Mouse (Mus musculus) E14TG2a.4 (cell line): ENCODE measurements at regions not wholly inside any gene's neighbourhood (a gene's known extent, or its start where the extent isn't known, plus 50 kb on each side); places are given as distances from the start of the nearest gene placed in this dataset.

Experiments
- H3K27me3 ChIP-seq: 2 replicates; pipeline ENCODE4 v1.6.1; 2014; ENCODE audit warnings: low read length, control low read depth; ENCODE audit not compliant: insufficient read depth
- H3K36me3 ChIP-seq: 2 replicates; pipeline ENCODE4 v1.6.1; 2014; ENCODE audit warnings: low read length, control low read depth; ENCODE audit not compliant: insufficient read depth
- H3K4me1 ChIP-seq: replicated peaks from 2 replicates; pipeline ENCODE4 v1.6.1; 2014; ENCODE audit warnings: low read depth, low read length, control low read depth
- H3K4me3 ChIP-seq: replicated peaks from 2 replicates; pipeline ENCODE4 v1.5.1; 2014; ENCODE audit warnings: mild to moderate bottlenecking, low read length
- H3K9me3 ChIP-seq: 2 replicates; pipeline ENCODE4 v1.6.1; 2014; ENCODE audit warnings: low read length, control low read depth
- CTCF ChIP-seq: conservative IDR thresholded peaks from 2 replicates; pipeline ENCODE4 v1.5.1; 2014; ENCODE audit warnings: low read length
- NANOG ChIP-seq: IDR thresholded peaks from 2 replicates; pipeline ENCODE4 v1.6.1; 2014; ENCODE audit warnings: borderline replicate concordance, low read length, mixed read lengths
- POU5F1 ChIP-seq: IDR thresholded peaks from 2 replicates; pipeline ENCODE4 v1.6.1; 2014; ENCODE audit warnings: low read length, borderline replicate concordance

GRCm38 (mm10) chr6:101463812-101464320 is 86.2 kb upstream of the Pdzrn3 start:
- Histone ChIP-seq H3K9me3 (no peaks in the 10 kb centered on the region), H3K4me3 (no peak overlapping the region), H3K4me1 (no peaks in the 10 kb centered on the region), H3K36me3 (no peaks in the 10 kb centered on the region), H3K27me3 (no peaks in the 10 kb centered on the region)
- TF ChIP-seq NANOG (no peak), POU5F1 (no peak), CTCF (no peak)

DNA sequence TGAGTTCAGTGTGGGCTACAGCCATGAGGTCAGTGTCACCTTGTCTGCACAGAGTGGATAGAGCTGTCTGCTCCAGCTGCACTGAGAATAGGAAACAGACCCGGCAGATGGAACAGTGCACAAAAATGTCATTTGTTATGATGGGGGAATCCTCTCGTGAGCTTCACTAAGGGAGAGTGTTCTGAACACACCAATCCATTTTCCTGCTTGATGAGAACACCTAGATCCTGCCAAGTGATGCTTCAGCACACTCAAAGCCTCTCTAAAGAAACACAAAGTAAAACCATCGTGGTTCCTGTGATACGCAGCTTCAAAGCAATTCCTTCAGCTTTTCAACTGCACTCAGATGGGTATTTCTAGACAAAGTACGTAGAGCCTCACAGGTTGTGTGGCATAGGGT is 69.0 kb upstream of the Pdzrn3 start:
- no peaks in the 10 kb centered on the region for H3K4me1 ChIP-seq
- TF ChIP-seq CTCF = no peak
- TF ChIP-seq NANOG = no peak
- TF ChIP-seq POU5F1 = no peak

GRCm38 (mm10) chr6:101446316-101446715 is 68.6 kb upstream of the Pdzrn3 start:
- no peaks in the 10 kb centered on the region for H3K36me3 ChIP-seq
- H3K4me3 ChIP-seq = no peak overlapping the region
- no peaks in the 10 kb centered on the region for H3K9me3 ChIP-seq
- H3K27me3 ChIP-seq = no peaks in the 10 kb centered on the region
- TF ChIP-seq POU5F1 (no peak), NANOG (no peak), CTCF (no peak)
- H3K4me1 ChIP-seq = no peaks in the 10 kb centered on the region

More for the DNA sequence above, 69.0 kb upstream of the Pdzrn3 start:
- no peaks in the 10 kb centered on the region for H3K36me3 ChIP-seq
- no peaks in the 10 kb centered on the region for H3K27me3 ChIP-seq
- H3K4me3 ChIP-seq = no peak overlapping the region
- no peaks in the 10 kb centered on the region for H3K9me3 ChIP-seq

- H3K36me3 ChIP-seq = no peaks in the 10 kb centered on the region
- no peak for TF ChIP-seq CTCF
- TF ChIP-seq POU5F1 = no peak
- TF ChIP-seq NANOG = no peak
- no peaks in the 10 kb centered on the region for H3K27me3 ChIP-seq
- H3K4me3 ChIP-seq = no peak overlapping the region
- H3K4me1 ChIP-seq = no peaks in the 10 kb centered on the region
- no peaks in the 10 kb centered on the region for H3K9me3 ChIP-seq
Observed at GRCm38 (mm10) chr6:101432769-101433168, 55.1 kb upstream of the Pdzrn3 start.

DNA sequence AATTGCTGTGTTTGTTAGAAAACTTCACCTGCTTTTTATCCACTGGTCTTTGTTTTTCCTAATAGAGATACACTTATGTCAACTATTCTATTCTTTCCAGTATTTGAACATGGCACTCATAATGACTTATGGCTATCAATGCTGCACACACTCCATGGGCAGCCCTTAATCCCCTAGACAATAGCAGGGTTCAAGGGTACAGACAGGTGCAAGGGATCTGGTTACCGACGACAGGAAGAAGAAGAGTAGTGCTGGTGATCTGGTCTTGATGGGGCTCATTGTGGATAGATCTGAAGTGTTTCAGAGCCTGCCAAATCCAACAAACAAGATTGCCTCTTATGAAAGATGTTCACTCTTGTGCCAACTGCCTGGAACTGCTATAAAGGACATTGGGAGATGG is 51.9 kb upstream of the Pdzrn3 start:
- Histone ChIP-seq H3K36me3 (no peaks in the 10 kb centered on the region), H3K27me3 (no peaks in the 10 kb centered on the region), H3K9me3 (no peaks in the 10 kb centered on the region), H3K4me3 (no peak overlapping the region), H3K4me1 (peaks cover 4% of the 10 kb centered on the region; the same call in 1 of the 2 replicates)
- TF ChIP-seq NANOG (no peak), CTCF (no peak)
